Mouse (Mus musculus) adrenal gland, adult 18-20 months (tissue): ENCODE results near the gene Per3. TPM values are rescaled to one million over a fixed set of nuclear protein-coding genes. Genes with fewer than 3 reads are reported as not detected.
"Not testable (repeated sequence)": the region's sequence is repeated elsewhere in the genome, so short reads cannot be mapped to it uniquely, and the experiment has no call there.

Experiments
- DNase-seq, 2 experiments: peaks; one replicate each; pipeline ENCODE4 v3.0.0; 2021 to 2022; ENCODE audit warnings: low spot score in 2 of 2
- total RNA-seq, 2 experiments: library from RNA; stranded (reverse); gene quantifications; 1 replicate in 1 of 2; 2 replicates in 1 of 2; pipeline ENCODE4 v1.2.3; 2021

Per3 gene
- total RNA-seq, 2 experiments from 2014 or later = 5.2 to 6.6 TPM

- no peak for DNase-seq
Observed at GRCm38 (mm10) chr4:151036521-151036920, 7.9 kb downstream of the Per3 start.

GRCm38 (mm10) chr4:151027001-151027400, 17.5 kb downstream of the Per3 start:
- DNase-seq = peak in 1 of 2 experiments; percentile 4

GRCm38 (mm10) chr4:151024152-151024551, 20.3 kb downstream of the Per3 start:
- DNase-seq = no peak

- DNase-seq = not testable (repeated sequence)
Observed at GRCm38 (mm10) chr4:151017356-151017755, 27.1 kb downstream of the Per3 start.

GRCm38 (mm10) chr4:151015946-151016345, 28.5 kb downstream of the Per3 start:
- no peak for DNase-seq

GRCm38 (mm10) chr4:151010316-151010715, 34.1 kb downstream of the Per3 start:
- no peak for DNase-seq

GRCm38 (mm10) chr4:151006945-151007344, 37.5 kb downstream of the Per3 start:
- DNase-seq = peak; percentile 19 to 47

- no peak for DNase-seq
Observed at GRCm38 (mm10) chr4:151005656-151006318, 38.7 kb downstream of the Per3 start.

GRCm38 (mm10) chr4:151001397-151001796, 43.1 kb downstream of the Per3 start:
- no peak for DNase-seq

GRCm38 (mm10) chr4:150998626-150999025, 45.8 kb downstream of the Per3 start:
- DNase-seq = no peak

- no peak for DNase-seq
Observed at GRCm38 (mm10) chr4:150996797-150997196, 47.7 kb downstream of the Per3 start, which contains the start of gene Uts2. TSS of gene Uts2 (plus strand) at chr4:150997097.

GRCm38 (mm10) chr4:150990148-150990547, 54.3 kb downstream of the Per3 start:
- peak; percentile 20 to 48 for DNase-seq

- no peak for DNase-seq
Observed at GRCm38 (mm10) chr4:150980153-150980552, 64.3 kb downstream of the Per3 start.

- no peak for DNase-seq
Observed at GRCm38 (mm10) chr4:150979455-150979854, 65.0 kb downstream of the Per3 start.

GRCm38 (mm10) chr4:150978156-150978910, 66.1 kb downstream of the Per3 start:
- DNase-seq = no peak

- no peak for DNase-seq
Observed at GRCm38 (mm10) chr4:150975145-150975544, 69.3 kb downstream of the Per3 start.

GRCm38 (mm10) chr4:150973264-150973663, 71.2 kb downstream of the Per3 start:
- peak; percentile 47 to 50 for DNase-seq

- DNase-seq = no peak
Observed at GRCm38 (mm10) chr4:150968956-150969355, 75.5 kb downstream of the Per3 start.

GRCm38 (mm10) chr4:150966556-150966955, 77.9 kb downstream of the Per3 start:
- DNase-seq = peak; percentile 48 to 63

- DNase-seq = no peak
Observed at GRCm38 (mm10) chr4:150965555-150965951, 78.9 kb downstream of the Per3 start.

GRCm38 (mm10) chr4:150964635-150965554, 79.6 kb downstream of the Per3 start:
- peak; percentile 81 to 90 for DNase-seq
